Mouse (Mus musculus) liver, postnatal 0 days (tissue): ENCODE measurements around the gene Crtc2. TPM values are rescaled to one million over a fixed set of nuclear protein-coding genes. Genes with fewer than 3 reads are reported as not detected.
"Not testable (repeated sequence)": the region's sequence is repeated elsewhere in the genome, so short reads cannot be mapped to it uniquely, and the experiment has no call there.

ENCODE experiments used
- ATAC-seq: fragments of 200-750 bp; cut with Nextera tagmentation; 2 replicates; pipeline ENCODE4 v1.8.0; 2017; ENCODE audit warnings: mild to moderate bottlenecking, moderate library complexity
- DNase-seq: peaks from one replicate; pipeline ENCODE4 v3.0.0-alpha.2; 2016
- H3K27ac ChIP-seq: fragments of 300-500 bp; sonication (generic); 2 replicates; pipeline ENCODE4 v1.5.1; 2014; ENCODE audit warnings: antibody characterized with exemption, moderate library complexity, mild to moderate bottlenecking, low read depth
- H3K27me3 ChIP-seq: fragments of 300-500 bp; sonication (generic); 2 replicates; pipeline ENCODE4 v1.6.1; 2014; ENCODE audit warnings: low read length, control low read depth, mixed read lengths; ENCODE audit not compliant: insufficient read depth
- H3K36me3 ChIP-seq: fragments of 300-500 bp; sonication (generic); replicated peaks from 2 replicates; pipeline ENCODE4 v1.6.1; 2014; ENCODE audit warnings: mild to moderate bottlenecking, control low read depth, low read length, moderate library complexity, mixed read lengths; ENCODE audit not compliant: insufficient read depth
- H3K4me1 ChIP-seq: fragments of 300-500 bp; sonication (generic); 2 replicates; pipeline ENCODE4 v1.6.1; 2014; ENCODE audit warnings: antibody characterized with exemption, mild to moderate bottlenecking, control low read depth; ENCODE audit not compliant: insufficient read depth
- H3K4me2 ChIP-seq: fragments of 300-500 bp; sonication (generic); 2 replicates; pipeline ENCODE4 v1.6.1; 2014; ENCODE audit warnings: low read depth, mild to moderate bottlenecking, low read length, moderate library complexity, mixed read lengths
- H3K4me3 ChIP-seq: fragments of 300-500 bp; sonication (generic); 2 replicates; pipeline ENCODE4 v1.5.1; 2014; ENCODE audit warnings: low read depth, low read length
- H3K9ac ChIP-seq: fragments of 300-500 bp; sonication (generic); replicated peaks from 2 replicates; pipeline ENCODE4 v1.6.1; 2014; ENCODE audit warnings: mild to moderate bottlenecking, moderate library complexity
- H3K9me3 ChIP-seq: fragments of 300-500 bp; sonication (generic); 2 replicates; pipeline ENCODE4 v1.6.1; 2016; ENCODE audit warnings: mild to moderate bottlenecking, control low read depth, low read length, mixed read lengths
- CTCF ChIP-seq: sonication (generic); IDR thresholded peaks from 2 replicates; pipeline ENCODE4 v1.5.1; 2016; ENCODE audit warnings: antibody characterized with exemption, low read depth
- EP300 ChIP-seq: IDR thresholded peaks from 2 replicates; pipeline ENCODE4 v1.6.1; 2016; ENCODE audit warnings: antibody characterized with exemption, low read depth, mild to moderate bottlenecking
- WGBS: fragments of 180-500 bp; shearing (Covaris S2); extraction: QIAGEN DNeasy Blood & Tissue Kit; methylation state at CpG from one replicate; pipeline ENCODE4 v1.1.7; 2014; ENCODE audit not compliant: insufficient replicate concordance; 5-methylcytosine and 5-hydroxymethylcytosine counted together
- polyA plus RNA-seq: library from polyadenylated mRNA; unstranded; fragments of >200 nt; fragmentation: Nextera tagmentation; extraction: Ambion mirVana; gene quantifications from 2 replicates; pipeline ENCODE4 v1.2.1, GENCODE M21; 2015

The Crtc2 gene
- polyA plus RNA-seq, 1 experiment from 2014 or later = 6.6 TPM

GRCm38 (mm10) chr3:90250791-90251190, 3.2 kb upstream of the Crtc2 start:
- DNase-seq (no peak), ATAC-seq (no peak)
- Histone ChIP-seq H3K9me3 (no peaks in the 10 kb centered on the region), H3K4me3 (no peak overlapping the region), H3K27me3 (no peaks in the 10 kb centered on the region), H3K36me3 (peaks cover 12% of the 10 kb centered on the region), H3K4me1 (peaks cover 17% of the 10 kb centered on the region), H3K9ac (no peak overlapping the region), H3K27ac (no peak overlapping the region), H3K4me2 (no peak overlapping the region)
- TF ChIP-seq CTCF = no peak
- no peak for TF ChIP-seq EP300
- 87% methylated on average over 6 of the region's 6 CpGs for WGBS

- Histone ChIP-seq H3K4me1 (peaks cover 22% of the 10 kb centered on the region), H3K36me3 (peaks cover 13% of the 10 kb centered on the region)
- 92% methylated on average over 10 of the region's 12 CpGs for WGBS
- not testable (repeated sequence) for ATAC-seq, H3K27me3 ChIP-seq, H3K4me3 ChIP-seq, DNase-seq, H3K9ac ChIP-seq, H3K4me2 ChIP-seq, H3K27ac ChIP-seq, H3K9me3 ChIP-seq
Observed at GRCm38 (mm10) chr3:90251731-90252226, 2.2 kb upstream of the Crtc2 start.

- not testable (repeated sequence) for DNase-seq, H3K9me3 ChIP-seq, H3K4me3 ChIP-seq, H3K27ac ChIP-seq, H3K4me2 ChIP-seq, H3K9ac ChIP-seq, H3K27me3 ChIP-seq, ATAC-seq
- WGBS = 89% methylated on average over 2 of the region's 2 CpGs
- Histone ChIP-seq H3K4me1 (peaks cover 20% of the 10 kb centered on the region), H3K36me3 (peaks cover 14% of the 10 kb centered on the region)
Observed at GRCm38 (mm10) chr3:90252659-90253058, 1.3 kb upstream of the Crtc2 start.

GRCm38 (mm10) chr3:90253174-90253573, 789 bp upstream of the Crtc2 start:
- not testable (repeated sequence) for DNase-seq, H3K4me3 ChIP-seq, H3K4me2 ChIP-seq, H3K27ac ChIP-seq, H3K27me3 ChIP-seq, ATAC-seq, H3K9ac ChIP-seq, H3K9me3 ChIP-seq
- Histone ChIP-seq H3K36me3 (peaks cover 14% of the 10 kb centered on the region), H3K4me1 (peaks cover 18% of the 10 kb centered on the region)
- 35% methylated on average over 1 of the region's 1 CpGs for WGBS

GRCm38 (mm10) chr3:90254419-90255193, 643 bp downstream of the Crtc2 start:
- Histone ChIP-seq H3K27me3 (no peaks in the 10 kb centered on the region), H3K9ac (peak overlapping the region; percentile 98), H3K36me3 (peaks cover 27% of the 10 kb centered on the region), H3K4me3 (peak overlapping the region; percentile 99), H3K9me3 (no peaks in the 10 kb centered on the region), H3K4me2 (peak overlapping the region; percentile 94), H3K4me1 (peaks cover 15% of the 10 kb centered on the region), H3K27ac (peak overlapping the region; percentile 90)
- DNase-seq = peak; percentile 68
- TF ChIP-seq CTCF (no peak), EP300 (no peak)
- ATAC-seq = peak; percentile 68
- WGBS = 2% methylated on average over 41 of the region's 41 CpGs

GRCm38 (mm10) chr3:90255194-90255565, 1.2 kb downstream of the Crtc2 start:
- Histone ChIP-seq H3K27ac (peak overlapping the region; percentile 90), H3K4me2 (peak overlapping the region; percentile 94), H3K27me3 (no peaks in the 10 kb centered on the region), H3K4me1 (peaks cover 15% of the 10 kb centered on the region), H3K9ac (peak overlapping the region; percentile 98), H3K36me3 (peaks cover 32% of the 10 kb centered on the region), H3K4me3 (peak overlapping the region; percentile 99), H3K9me3 (no peaks in the 10 kb centered on the region)
- ATAC-seq (no peak), DNase-seq (no peak)
- 8% methylated on average over 2 of the region's 2 CpGs for WGBS
- no peak for TF ChIP-seq CTCF
- no peak for TF ChIP-seq EP300
